Mouse (Mus musculus) bone marrow, adult 2 months (tissue): ENCODE data around the gene Sec24b. TPM values are rescaled to one million over a fixed set of nuclear protein-coding genes. Genes with fewer than 3 reads are reported as not detected.

Experiments used
- H3K27ac ChIP-seq: fragments of 200-500 bp; 2 replicates; pipeline ENCODE4 v1.5.1; 2012; ENCODE audit warnings: low read depth, mild to moderate bottlenecking, control low read depth, inconsistent platforms, low read length; ENCODE audit not compliant: control insufficient read depth, poor library complexity, insufficient read depth
- H3K4me1 ChIP-seq: fragments of 200-500 bp; 2 replicates; pipeline ENCODE4 v1.6.1; 2011; ENCODE audit warnings: low read length; ENCODE audit not compliant: control insufficient read depth, insufficient read depth
- H3K4me3 ChIP-seq: fragments of 200-500 bp; replicated peaks from 2 replicates; pipeline ENCODE3; 2011; ENCODE audit warnings: mild to moderate bottlenecking, low read depth, low read length, control low read depth; ENCODE audit not compliant: control insufficient read depth
- CTCF ChIP-seq: fragments of 200-500 bp; IDR thresholded peaks from 2 replicates; pipeline ENCODE4 v1.5.1; 2011; ENCODE audit warnings: low read length, control low read depth; ENCODE audit not compliant: control insufficient read depth, insufficient read depth
- POLR2A ChIP-seq: fragments of 200-500 bp; IDR thresholded peaks from 2 replicates; pipeline ENCODE4 v1.6.1; 2011; ENCODE audit warnings: low read depth, mild to moderate bottlenecking, control low read depth, low read length, borderline replicate concordance; ENCODE audit not compliant: control insufficient read depth
- WGBS: fragments of 180-500 bp; shearing (Covaris S2); methylation state at CpG from one replicate; pipeline ENCODE4 v1.1.7; 2018; 5-methylcytosine and 5-hydroxymethylcytosine counted together
- polyA plus RNA-seq: library from polyadenylated mRNA; stranded (reverse); fragments of >200 nt; gene quantifications from 2 replicates; pipeline ENCODE4 v1.2.4, GENCODE M21; 2011; ENCODE audit warnings: low replicate concordance; ENCODE audit not compliant: missing spikeins, insufficient read depth, insufficient read length

Sec24b gene
- polyA plus RNA-seq, 1 experiment = 46.9 TPM

DNA sequence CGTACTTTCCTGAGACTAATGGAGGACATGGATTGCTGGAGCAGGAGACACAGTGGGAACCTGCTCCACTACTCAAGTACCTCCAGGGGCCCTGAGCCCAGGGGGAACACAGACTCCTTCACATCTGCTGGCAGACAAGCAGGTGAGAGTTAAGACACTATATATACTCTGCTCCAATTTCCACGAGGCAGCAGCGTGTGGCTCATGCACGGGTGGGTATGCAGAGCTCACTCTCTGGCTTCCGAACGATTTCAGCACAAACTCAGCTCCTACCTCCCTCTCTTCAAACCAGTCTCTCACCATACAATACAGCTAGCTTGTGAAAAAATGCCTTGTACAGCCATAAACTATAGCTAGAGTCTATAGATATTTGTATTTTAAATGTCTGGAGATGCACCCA is 62.8 kb downstream of the Sec24b start:
- TF ChIP-seq CTCF (no peak), POLR2A (no peak)
- no peak overlapping the region for H3K4me3 ChIP-seq
- WGBS = 92% methylated on average over 6 of the region's 6 CpGs
- no peaks in the 10 kb centered on the region for H3K4me1 ChIP-seq
- no peak overlapping the region for H3K27ac ChIP-seq

DNA sequence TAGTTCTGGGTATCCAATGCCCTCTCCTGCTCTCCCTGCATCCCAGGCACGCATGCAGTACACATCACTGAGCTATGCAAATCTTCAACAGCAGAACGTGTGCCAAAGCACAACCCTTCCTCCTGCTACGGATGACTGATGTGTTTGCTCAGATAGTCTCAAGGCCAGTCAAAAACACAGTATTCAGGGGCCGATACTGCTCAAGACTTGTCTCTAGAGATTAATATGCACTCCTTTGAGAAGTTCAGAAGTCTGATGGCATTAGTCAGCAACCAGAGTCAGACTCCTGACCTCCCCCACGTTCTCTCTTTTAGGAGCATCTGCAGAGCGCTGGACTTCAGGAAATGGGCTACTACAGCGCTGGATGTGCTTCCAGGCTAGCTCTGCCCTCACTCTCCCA is 63.4 kb downstream of the Sec24b start:
- H3K4me1 ChIP-seq = no peaks in the 10 kb centered on the region
- H3K4me3 ChIP-seq = no peak overlapping the region
- WGBS = 88% methylated on average over 7 of the region's 7 CpGs
- TF ChIP-seq CTCF (no peak), POLR2A (no peak)
- H3K27ac ChIP-seq = no peak overlapping the region

DNA sequence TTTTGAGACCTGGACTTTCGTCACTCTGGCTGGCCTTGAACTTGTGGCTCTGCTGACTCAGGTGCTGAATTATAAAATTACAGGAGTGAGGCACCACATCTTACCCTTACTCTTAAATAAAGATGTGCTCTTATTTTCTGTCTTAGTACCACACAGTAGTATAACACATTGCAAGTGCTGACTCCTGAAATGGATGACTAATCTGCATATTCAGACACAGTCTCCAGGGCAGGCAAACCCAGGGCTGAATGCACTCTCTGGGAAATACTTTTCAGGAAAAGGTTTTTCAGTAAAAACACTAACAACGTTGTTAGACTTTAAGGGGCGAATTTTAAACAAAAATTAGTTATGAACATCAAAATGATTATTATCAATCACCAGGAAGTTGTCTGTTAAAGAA is 64.0 kb downstream of the Sec24b start:
- TF ChIP-seq CTCF (no peak), POLR2A (no peak)
- H3K4me3 ChIP-seq = no peak overlapping the region
- H3K27ac ChIP-seq = no peak overlapping the region
- WGBS = 83% methylated on average over 3 of the region's 3 CpGs
- no peaks in the 10 kb centered on the region for H3K4me1 ChIP-seq

DNA sequence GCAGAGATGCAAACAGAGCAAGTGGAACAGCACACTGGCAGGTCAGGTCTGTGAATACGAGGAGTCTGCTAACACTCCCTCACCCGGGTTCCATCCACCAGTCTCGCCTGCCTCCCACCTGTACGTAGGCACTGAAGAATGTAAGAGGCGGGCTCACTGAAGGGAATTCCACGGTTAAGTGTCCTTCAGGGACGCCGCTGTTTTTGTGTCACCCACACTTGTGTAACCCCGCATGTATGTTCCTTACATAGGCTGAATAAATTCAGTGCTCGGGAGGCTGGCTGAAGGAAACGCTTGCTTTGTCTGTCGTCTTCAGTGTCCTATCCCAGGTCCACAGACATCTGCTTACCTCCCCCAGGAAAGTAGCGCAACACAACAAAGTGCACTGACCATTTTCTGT is 74.1 kb downstream of the Sec24b start:
- Histone ChIP-seq H3K4me3 (no peak overlapping the region), H3K27ac (no peak overlapping the region), H3K4me1 (no peaks in the 10 kb centered on the region)
- WGBS = 92% methylated on average over 13 of the region's 13 CpGs
- TF ChIP-seq POLR2A = no peak
- TF ChIP-seq CTCF = no peak

DNA sequence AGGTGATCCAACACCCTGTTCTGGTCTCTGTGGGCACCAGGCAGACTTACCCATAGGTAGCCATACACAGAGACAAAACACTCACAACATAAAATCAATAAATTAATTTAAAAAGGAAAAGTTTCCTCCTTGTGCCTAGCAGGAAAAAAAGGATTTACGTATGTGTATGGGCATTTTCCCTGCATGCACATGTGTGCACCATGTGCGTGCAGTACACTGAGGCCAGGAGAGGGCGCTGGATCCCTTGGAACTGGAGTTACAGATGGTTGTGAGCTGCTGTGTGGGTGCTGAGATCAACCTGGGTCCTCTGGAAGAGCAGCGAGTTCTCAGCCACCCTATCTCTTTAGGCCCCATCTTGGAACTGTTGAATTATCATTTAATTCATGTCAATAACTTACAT is 76.0 kb downstream of the Sec24b start:
- 92% methylated on average over 4 of the region's 4 CpGs for whole genome bisulfite sequencing
- Histone ChIP-seq H3K27ac (no peak overlapping the region), H3K4me1 (no peaks in the 10 kb centered on the region), H3K4me3 (no peak overlapping the region)
- TF ChIP-seq POLR2A (no peak), CTCF (peak; percentile 35; the same call in 1 of the 2 replicates)

DNA sequence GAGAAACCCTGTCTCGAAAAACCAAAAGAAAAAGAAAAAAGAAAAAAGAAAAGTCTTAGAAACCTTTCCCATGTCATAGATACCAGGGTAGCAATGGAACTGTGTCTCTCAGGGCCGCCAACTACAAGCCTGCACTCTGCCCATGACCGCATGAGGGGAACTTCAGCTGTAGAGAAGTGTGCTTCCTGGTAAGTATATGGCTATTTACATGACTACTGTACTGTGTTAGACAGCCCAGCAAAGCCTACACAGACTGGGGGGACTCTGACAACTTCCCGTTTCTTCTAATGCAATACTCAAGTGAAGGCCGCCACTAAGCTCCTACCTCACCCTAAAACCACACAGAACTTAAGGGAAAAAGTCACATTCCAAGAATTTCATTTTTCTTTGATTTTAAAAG is 76.6 kb downstream of the Sec24b start:
- no peak for TF ChIP-seq POLR2A
- no peak for TF ChIP-seq CTCF
- Histone ChIP-seq H3K4me1 (no peaks in the 10 kb centered on the region), H3K4me3 (no peak overlapping the region), H3K27ac (no peak overlapping the region)
- WGBS = 56% methylated on average over 5 of the region's 5 CpGs

DNA sequence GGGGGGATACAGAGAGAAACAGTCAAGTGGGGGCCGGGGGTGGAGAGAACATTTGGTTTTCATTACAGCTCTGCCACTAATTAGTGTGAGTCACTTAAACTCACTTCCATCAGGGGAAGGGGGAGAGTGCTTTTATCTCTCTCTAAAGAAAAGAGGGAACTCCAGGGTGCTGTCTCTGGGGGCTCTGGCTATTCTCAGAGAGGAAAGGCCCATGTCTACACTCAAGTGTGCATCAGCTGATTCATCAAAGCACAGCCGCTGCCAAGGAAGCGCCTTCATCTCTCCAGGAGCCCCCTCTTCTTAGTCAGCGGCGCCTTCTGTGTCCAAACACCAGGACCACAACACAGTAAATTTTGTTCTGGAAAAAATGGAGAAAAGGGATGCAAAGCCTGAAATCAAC is 79.1 kb downstream of the Sec24b start:
- Histone ChIP-seq H3K4me1 (no peaks in the 10 kb centered on the region), H3K27ac (no peak overlapping the region), H3K4me3 (no peak overlapping the region)
- WGBS = 80% methylated on average over 5 of the region's 5 CpGs
- TF ChIP-seq CTCF = no peak
- TF ChIP-seq POLR2A = no peak

DNA sequence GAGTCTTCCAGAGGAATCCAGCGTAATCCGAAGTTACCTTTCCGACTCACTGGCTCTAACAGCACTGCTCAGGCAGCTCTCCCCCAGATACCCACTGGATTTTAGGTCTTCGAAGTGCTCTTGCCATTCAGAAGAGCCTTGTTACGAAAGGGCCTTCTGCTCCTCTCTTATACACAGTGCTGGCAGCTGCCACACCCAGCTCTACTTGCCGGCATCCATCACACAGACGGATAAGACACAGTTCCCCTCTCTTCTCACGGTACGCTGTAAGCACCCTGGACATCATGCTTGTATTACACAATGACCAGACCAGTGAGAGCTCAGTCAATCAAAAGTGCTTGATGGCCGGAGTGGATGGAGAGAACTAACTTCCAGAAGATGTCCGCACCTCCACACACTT is 79.6 kb downstream of the Sec24b start:
- 86% methylated on average over 11 of the region's 11 CpGs for WGBS
- TF ChIP-seq POLR2A (no peak), CTCF (no peak)
- H3K4me3 ChIP-seq = no peak overlapping the region
- H3K27ac ChIP-seq = no peak overlapping the region
- H3K4me1 ChIP-seq = no peaks in the 10 kb centered on the region

DNA sequence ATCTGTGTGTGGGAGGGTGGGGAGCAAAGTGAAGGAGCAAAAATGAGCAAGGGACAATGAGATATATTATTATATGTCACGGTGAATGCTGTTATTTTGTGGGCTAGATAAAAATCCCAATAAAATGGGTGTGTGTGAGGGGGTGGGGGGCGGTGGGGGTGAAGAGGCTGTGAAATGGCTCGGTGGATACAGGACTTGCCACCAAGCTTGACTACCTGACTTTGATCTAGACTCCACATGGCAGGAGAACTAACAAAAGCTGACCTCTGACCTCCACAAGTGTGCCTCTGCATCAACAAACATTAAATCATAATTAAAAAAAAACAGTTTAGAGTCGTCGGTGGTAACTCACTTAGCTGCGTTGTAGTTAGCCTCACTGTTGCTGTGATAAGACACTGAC is 81.8 kb downstream of the Sec24b start:
- TF ChIP-seq POLR2A (no peak), CTCF (no peak)
- H3K4me3 ChIP-seq = no peak overlapping the region
- H3K4me1 ChIP-seq = no peaks in the 10 kb centered on the region
- WGBS = 48% methylated on average over 6 of the region's 6 CpGs
- no peak overlapping the region for H3K27ac ChIP-seq

DNA sequence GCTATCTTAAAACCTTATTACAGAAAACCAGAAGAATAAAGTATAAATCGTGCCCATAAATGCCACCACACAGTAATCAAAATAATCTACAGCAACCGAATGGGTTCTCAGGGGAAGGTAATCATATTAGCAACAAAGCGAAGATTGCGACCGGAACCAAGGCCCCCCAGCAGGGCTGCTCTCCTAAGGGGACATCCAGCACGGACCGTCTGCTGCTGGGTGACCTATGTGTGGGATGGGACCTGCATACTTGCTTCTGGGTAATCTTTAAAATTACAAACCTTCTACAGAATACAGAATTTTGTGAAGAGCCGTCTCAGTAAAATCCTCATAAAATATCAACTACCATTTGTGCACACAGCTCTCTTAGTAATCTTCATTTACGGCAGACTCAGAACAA is 82.6 kb downstream of the Sec24b start:
- WGBS = 91% methylated on average over 9 of the region's 9 CpGs

More for the DNA sequence above, 82.6 kb downstream of the Sec24b start:
- TF ChIP-seq POLR2A (no peak), CTCF (no peak)
- Histone ChIP-seq H3K27ac (no peak overlapping the region), H3K4me1 (no peaks in the 10 kb centered on the region), H3K4me3 (no peak overlapping the region)
